Mouse (Mus musculus) ES-Bruce4 (cell line): ENCODE measurements at regions not wholly inside any gene's neighbourhood (a gene's known extent, or its start where the extent isn't known, plus 50 kb on each side); places are given as distances from the start of the nearest gene placed in this dataset.

Experiments used
- CTCF ChIP-seq: IDR thresholded peaks from one replicate; pipeline ENCODE4 v1.8.1; 2011; ENCODE audit warnings: low read depth, low read length
- EP300 ChIP-seq: IDR thresholded peaks from 2 replicates; pipeline ENCODE4 v1.6.1; 2011; ENCODE audit warnings: low read depth, low read length; ENCODE audit not compliant: insufficient read depth
- POLR2A ChIP-seq: IDR thresholded peaks from one replicate; pipeline ENCODE4 v1.8.1; 2011; ENCODE audit warnings: low read length; ENCODE audit not compliant: insufficient read depth

GRCm38 (mm10) chr9:83716101-83716763 is 89.8 kb downstream of the Elovl4 start:
- TF ChIP-seq CTCF (no peak), POLR2A (no peak), EP300 (no peak)
